Mouse (Mus musculus) brown adipose tissue, adult 24 weeks (tissue): ENCODE measurements around the gene Spata2l. TPM values are rescaled to one million over a fixed set of nuclear protein-coding genes. Genes with fewer than 3 reads are reported as not detected.

Experiments used
- H3K27ac ChIP-seq: fragments of 200-500 bp; replicated peaks from 2 replicates; pipeline ENCODE4 v1.5.1; 2012; ENCODE audit warnings: low read depth, mild to moderate bottlenecking, low read length
- H3K4me1 ChIP-seq: fragments of 200-500 bp; 2 replicates; pipeline ENCODE4 v1.6.1; 2012; ENCODE audit warnings: low read length, mixed read lengths; ENCODE audit not compliant: control insufficient read depth, insufficient read depth, insufficient read length
- H3K4me3 ChIP-seq: fragments of 200-500 bp; 2 replicates; pipeline ENCODE4 v1.5.1; 2012; ENCODE audit warnings: low read depth, mild to moderate bottlenecking, low read length, moderate library complexity; ENCODE audit not compliant: insufficient read depth
- polyA plus RNA-seq: library from polyadenylated mRNA; stranded (reverse); fragments of >200 nt; gene quantifications from 2 replicates; pipeline ENCODE4 v1.2.4, GENCODE M21; 2012; ENCODE audit not compliant: missing spikeins, insufficient read depth, insufficient read length

Spata2l gene
- polyA plus RNA-seq, 1 experiment, result 1.4 TPM

GRCm38 (mm10) chr8:123255170-123255569 lies 19.1 kb upstream of the Spata2l start:
- Histone ChIP-seq H3K4me3 (peak overlapping the region; percentile 93), H3K4me1 (peaks cover 8% of the 10 kb centered on the region; the same call in 1 of the 2 replicates), H3K27ac (no peak overlapping the region)

DNA sequence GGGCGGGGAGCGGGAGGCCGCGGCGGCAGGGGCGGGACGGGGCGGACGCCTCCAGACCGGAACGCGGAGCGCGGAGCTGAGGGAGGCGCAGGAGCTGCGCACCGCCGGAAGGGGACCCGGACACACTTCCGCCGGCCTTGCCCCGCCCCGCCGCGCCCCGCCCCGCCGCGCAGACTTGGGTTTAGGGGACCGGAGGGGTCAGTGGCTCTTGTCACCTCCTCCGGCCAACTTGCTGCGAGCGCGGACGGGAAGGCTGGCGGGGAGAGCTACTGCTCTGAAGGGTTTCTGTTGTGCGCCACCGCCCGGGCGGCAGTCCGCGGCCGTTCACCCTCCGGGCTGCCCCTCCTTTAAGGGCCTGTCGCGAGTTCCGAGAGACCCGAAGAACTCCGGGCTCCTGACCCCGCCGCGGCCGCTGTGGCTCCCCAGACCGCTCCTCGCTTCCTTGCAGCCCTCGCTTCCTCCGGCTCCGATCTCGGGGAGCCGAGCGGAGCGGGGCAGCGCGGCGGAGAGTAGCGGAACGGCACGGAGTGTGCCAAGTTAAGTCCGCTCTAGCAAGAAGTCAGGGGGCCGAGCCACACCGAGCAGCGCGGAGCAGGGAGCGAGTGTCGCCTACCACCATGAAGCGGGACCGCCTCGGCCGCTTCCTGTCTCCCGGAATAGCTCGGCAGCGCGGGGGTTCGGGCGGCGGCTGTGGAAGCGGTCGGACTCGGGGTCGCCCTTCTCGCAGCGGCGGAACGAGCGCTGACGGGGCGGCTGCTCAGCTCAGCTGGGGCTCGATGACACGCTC lies 18.3 kb upstream of the Spata2l start, which contains the start of the genes Zfp276 and Vps9d1:
Zfp276 (plus strand) TSS at position 97 of the 787 bp plus-strand sequence.
Vps9d1 (minus strand) TSS at position 250 of the 787 bp plus-strand sequence.
- H3K27ac ChIP-seq, result peak within 1 kb of the TSS; percentile 83
- peak within 1 kb of the TSS; percentile 93 for H3K4me3 ChIP-seq
- H3K4me1 ChIP-seq, result peaks cover 8% of the 10 kb centered on the region; the same call in 1 of the 2 replicates

GRCm38 (mm10) chr8:123253451-123254098 lies 17.5 kb upstream of the Spata2l start:
- Histone ChIP-seq H3K4me3 (peak overlapping the region; percentile 89), H3K27ac (peak overlapping the region; percentile 59), H3K4me1 (peaks cover 8% of the 10 kb centered on the region; the same call in 1 of the 2 replicates)

DNA sequence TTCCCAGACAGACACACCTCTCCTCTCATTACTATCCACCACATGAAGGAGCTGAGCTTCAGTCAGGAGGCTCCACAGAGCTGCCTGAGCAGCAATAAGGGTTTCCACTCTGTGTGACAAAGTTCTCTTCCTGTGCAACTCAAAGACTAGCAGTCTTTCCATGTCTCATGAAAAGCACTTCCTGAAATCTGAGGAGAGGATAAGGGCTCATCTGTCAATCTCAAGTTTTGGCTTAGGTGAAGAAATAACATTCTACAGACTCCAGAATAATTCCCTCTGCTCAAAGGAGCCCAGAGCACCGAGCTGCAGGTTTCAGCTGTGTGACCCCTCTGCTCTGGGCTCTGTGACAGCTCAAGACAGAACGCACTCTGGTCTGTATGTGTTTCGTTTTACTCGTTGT lies 16.9 kb upstream of the Spata2l start:
- Histone ChIP-seq H3K4me3 (peak overlapping the region; percentile 89), H3K27ac (0 out of 2 replicates have a peak overlapping the region, but pooled peaks have one; percentile 21), H3K4me1 (peaks cover 8% of the 10 kb centered on the region; the same call in 1 of the 2 replicates)

DNA sequence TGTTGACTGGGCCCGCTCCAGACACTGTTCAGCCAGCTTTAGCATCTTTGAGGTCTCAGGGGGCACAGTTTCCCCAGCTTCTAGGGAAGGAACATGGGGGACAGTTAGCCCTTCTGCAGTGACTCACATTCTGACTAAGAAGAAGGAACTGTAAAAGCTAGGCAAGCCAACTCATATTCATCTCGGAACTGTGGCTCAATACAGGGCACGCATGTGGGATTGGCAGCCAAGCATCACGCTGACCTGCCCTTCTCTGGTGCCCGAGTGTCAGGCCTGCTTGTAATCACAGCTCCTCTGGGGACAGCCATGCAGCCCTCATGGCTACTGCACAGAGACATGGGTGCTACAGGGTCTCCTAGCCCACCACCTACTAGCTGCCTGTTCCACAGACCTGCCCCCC lies 14.9 kb upstream of the Spata2l start:
- H3K4me1 ChIP-seq, result peaks cover 5% of the 10 kb centered on the region; the same call in 1 of the 2 replicates
- no peak overlapping the region for H3K27ac ChIP-seq
- no peak overlapping the region for H3K4me3 ChIP-seq

GRCm38 (mm10) chr8:123248596-123248995 lies 12.6 kb upstream of the Spata2l start:
- Histone ChIP-seq H3K4me3 (no peak overlapping the region), H3K4me1 (no peaks in the 10 kb centered on the region), H3K27ac (no peak overlapping the region)

GRCm38 (mm10) chr8:123247748-123248147 lies 11.7 kb upstream of the Spata2l start:
- Histone ChIP-seq H3K4me3 (no peak overlapping the region), H3K4me1 (no peaks in the 10 kb centered on the region), H3K27ac (no peak overlapping the region)

- no peak overlapping the region for H3K4me3 ChIP-seq
- no peak overlapping the region for H3K27ac ChIP-seq
- no peaks in the 10 kb centered on the region for H3K4me1 ChIP-seq
Measured at GRCm38 (mm10) chr8:123245543-123245942, 9.5 kb upstream of the Spata2l start.

DNA sequence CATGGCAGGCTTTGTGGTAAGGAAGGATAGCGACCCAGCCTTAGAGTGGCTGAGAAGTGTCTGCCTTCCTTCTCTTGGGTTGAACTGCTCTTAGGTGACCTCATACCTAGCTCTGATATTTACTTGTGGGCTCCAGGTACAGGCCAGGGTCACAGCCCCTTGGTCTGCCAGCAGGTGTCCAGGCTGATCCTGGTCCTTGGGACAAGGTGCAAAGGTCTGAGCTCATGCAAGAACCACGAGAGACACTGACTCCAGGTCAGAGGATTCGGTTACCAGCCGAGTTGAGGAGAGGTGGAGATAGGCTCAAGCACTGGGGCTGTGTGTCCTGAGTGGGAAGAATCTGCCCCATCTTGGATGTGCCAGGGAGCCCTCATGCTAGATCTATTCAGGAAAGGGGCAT lies 8.3 kb upstream of the Spata2l start:
- no peaks in the 10 kb centered on the region for H3K4me1 ChIP-seq
- H3K4me3 ChIP-seq, result no peak overlapping the region
- H3K27ac ChIP-seq, result no peak overlapping the region

GRCm38 (mm10) chr8:123243053-123243452 lies 7.0 kb upstream of the Spata2l start:
- H3K4me1 ChIP-seq, result no peaks in the 10 kb centered on the region
- no peak overlapping the region for H3K4me3 ChIP-seq
- no peak overlapping the region for H3K27ac ChIP-seq

DNA sequence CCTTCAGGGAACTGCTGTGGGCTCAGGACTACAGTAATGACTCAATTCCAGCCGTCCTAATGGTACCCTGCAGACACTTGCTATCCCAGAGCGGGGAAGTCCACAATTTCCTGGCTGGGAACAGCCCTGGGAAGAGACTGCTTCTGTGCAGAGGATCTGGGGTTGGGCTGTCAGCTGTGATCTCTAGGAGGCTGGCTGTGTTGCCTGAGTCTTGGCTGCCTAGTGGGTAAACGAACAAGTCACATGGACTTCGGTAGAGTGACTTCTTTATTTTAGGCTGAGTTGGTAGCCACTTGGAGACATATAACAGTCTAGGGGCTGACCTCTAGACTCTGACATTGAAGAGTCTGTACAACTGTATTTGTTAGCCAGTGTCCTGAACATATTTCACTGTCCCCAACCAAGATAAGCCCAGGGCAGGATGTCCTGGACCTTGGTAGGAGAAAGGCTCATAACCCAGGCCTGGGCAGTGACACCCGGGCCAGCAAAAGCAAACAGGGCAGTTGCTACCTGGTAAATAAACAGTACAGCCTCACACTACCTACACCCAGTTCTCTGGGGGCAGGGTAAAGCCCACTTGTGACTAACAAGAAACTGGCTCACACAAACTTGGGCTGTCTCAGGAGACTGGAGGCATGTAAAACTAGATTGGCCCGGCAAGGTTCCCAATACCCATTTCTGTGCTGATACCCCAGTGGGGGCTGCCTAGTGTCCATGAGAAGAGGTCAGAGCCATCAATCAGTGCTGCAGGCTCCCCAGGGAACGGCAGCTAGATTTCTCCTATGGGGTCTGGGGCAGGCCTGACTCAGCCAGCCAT lies 6.3 kb upstream of the Spata2l start:
- Histone ChIP-seq H3K4me1 (no peaks in the 10 kb centered on the region), H3K4me3 (no peak overlapping the region), H3K27ac (no peak overlapping the region)

DNA sequence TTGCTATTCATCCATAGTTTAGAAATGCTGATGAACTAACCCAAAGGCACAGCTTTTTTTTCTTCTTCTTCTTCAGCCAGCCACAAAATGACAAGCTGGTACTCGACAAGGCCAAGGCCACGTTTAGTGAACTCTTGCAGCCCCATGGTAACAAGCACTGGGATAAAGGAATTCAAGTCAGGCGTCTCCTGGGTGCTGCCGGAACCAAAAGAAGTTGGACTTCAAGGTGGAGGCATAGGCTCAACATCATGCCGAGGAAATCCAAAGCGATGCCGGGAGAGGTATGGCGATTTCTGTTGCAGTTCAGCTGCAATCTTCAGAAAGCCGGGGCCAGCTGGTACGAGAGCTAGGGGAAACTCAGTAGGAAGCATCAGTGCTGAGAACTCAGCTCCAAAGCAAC lies 3.4 kb upstream of the Spata2l start:
- Histone ChIP-seq H3K4me3 (no peak overlapping the region), H3K27ac (no peak overlapping the region), H3K4me1 (peaks cover 4% of the 10 kb centered on the region; the same call in 1 of the 2 replicates)

- H3K27ac ChIP-seq, result no peak overlapping the region
- peaks cover 4% of the 10 kb centered on the region; the same call in 1 of the 2 replicates for H3K4me1 ChIP-seq
- peak overlapping the region; percentile 78 for H3K4me3 ChIP-seq
Measured at GRCm38 (mm10) chr8:123234918-123235519, 1.0 kb downstream of the Spata2l start.

DNA sequence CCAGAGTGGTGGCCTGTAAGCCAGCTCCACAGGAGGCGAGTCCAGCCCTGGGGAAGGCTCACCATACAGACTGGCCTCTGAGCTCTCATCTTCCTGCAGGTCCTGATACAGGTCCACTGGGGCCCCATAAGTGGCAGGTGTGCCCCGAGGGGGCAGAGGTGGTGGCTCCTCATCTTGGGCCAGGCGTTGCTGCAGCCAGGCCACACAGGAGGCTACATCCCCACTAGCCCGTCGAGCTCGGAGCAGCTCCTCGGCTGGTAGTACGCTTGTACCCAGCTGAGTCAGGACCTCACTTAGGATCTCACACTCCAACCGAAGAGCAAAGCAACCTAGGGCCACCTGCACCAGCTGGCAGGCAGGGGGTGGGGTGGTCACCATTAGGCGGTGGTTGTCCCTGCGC lies 2.3 kb downstream of the Spata2l start:
- Histone ChIP-seq H3K4me3 (no peak overlapping the region), H3K4me1 (peaks cover 4% of the 10 kb centered on the region; the same call in 1 of the 2 replicates), H3K27ac (no peak overlapping the region)
